Mouse (Mus musculus) large intestine, adult 2 months (tissue): ENCODE data around the gene Lamb1. TPM values are rescaled to one million over a fixed set of nuclear protein-coding genes. Genes with fewer than 3 reads are reported as not detected.

Source experiments
- DNase-seq: peaks from one replicate; pipeline ENCODE4 v3.0.0-alpha.2; 2012; ENCODE audit warnings: low read depth, low spot score
- WGBS: fragments of 180-500 bp; shearing (Covaris S2); methylation state at CpG from one replicate; pipeline ENCODE4 v1.1.7; 2018; 5-methylcytosine and 5-hydroxymethylcytosine counted together
- polyA plus RNA-seq: library from polyadenylated mRNA; depleted of rRNA; stranded (reverse); fragments of >200 nt; gene quantifications from 2 replicates; pipeline ENCODE4 v1.2.3, GENCODE M21; 2012; rRNA removed

Gene Lamb1
- 12.4 and 24.9 TPM in 2 replicates for polyA plus RNA-seq

GRCm38 (mm10) chr12:31265005-31265721 lies at the start of gene Lamb1:
Gene Lamb1 (plus strand): TSS chr12:31265234.
- DNase-seq: no peak
- 2% methylated on average over 39 of the region's 39 CpGs for WGBS

DNA sequence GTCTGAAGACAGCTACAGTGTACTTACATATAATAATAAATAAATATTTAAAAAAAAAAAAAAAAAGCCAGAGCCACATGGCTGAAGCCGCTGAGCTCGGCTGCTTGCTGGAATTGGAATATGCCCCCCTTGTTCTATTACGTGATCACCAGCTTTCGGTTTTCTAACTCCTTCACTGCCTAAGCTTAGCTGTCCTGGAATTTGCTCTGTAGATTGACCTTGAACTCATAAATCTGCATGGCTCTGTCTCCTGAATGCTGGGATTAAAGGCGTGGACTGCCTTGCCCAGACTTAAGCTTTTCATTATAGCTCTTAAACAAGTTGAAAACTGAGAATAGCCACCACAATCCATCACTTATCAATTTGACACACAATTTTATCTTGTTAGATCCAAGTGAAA lies 47.8 kb upstream of the Lamb1 start:
- DNase-seq: no peak
- 76% methylated on average over 5 of the region's 5 CpGs for WGBS

DNA sequence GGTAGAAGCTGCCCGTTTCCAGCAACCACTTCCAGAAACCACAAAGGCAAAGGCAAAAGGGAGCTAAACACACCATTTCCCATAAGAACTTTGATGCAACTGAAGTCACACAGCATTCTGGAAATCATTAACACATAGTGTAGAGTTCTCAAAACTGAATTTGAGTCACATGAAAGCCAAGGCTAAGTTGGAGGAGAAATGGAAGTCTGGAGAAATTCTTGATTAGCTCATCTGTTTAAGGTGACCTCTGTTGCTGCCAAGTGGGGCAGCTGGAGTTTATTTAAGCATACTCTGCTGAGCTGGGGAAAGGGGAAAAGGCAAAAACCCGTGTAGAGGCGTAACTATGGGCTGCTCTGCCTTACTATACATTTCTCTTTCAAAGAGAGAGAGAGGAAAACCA lies 46.3 kb upstream of the Lamb1 start:
- WGBS: 39% methylated on average over 3 of the region's 3 CpGs

DNA sequence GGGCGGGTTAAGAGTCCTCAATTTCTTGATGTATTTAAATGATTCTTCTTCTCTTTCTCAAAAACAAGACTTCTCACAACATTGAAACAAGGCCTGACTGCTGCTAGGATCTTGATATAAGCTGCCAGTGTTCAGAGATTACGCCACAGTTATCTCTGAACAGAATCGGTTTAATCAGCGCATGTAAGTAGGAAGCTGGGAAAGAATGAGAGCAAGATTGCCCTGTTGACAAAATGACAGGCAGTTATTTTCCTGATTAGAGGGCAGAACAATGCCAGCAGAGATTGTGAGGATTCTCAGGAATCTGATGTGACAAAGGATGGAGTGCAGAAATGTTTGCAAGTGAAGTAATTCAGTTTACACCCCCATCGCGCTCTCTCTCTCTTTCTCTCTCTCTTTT lies 43.5 kb upstream of the Lamb1 start:
- no peak for DNase-seq
- 73% methylated on average over 6 of the region's 6 CpGs for WGBS

More for the DNA sequence above, 46.3 kb upstream of the Lamb1 start:
- no peak for DNase-seq

DNA sequence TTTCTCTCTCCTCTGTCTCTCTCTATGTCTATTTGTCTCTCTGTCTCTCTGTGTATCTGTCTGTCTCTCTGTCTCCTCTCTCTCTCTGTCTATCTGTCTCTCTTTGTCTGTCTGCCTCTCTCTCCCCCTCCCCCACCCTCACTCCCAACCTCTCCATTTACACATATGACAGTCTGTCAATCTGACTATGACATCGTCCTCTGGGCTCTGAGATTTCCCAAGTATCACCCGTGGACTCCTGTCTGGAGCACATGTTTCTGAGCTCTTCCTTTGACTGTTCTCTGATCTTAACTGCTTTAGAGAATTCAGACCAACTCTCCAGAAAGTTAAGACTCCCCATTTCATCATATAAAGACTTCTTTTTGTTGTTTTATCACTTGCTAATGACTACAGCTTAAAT lies 42.8 kb upstream of the Lamb1 start:
- 34% methylated on average over 2 of the region's 2 CpGs for WGBS

DNA sequence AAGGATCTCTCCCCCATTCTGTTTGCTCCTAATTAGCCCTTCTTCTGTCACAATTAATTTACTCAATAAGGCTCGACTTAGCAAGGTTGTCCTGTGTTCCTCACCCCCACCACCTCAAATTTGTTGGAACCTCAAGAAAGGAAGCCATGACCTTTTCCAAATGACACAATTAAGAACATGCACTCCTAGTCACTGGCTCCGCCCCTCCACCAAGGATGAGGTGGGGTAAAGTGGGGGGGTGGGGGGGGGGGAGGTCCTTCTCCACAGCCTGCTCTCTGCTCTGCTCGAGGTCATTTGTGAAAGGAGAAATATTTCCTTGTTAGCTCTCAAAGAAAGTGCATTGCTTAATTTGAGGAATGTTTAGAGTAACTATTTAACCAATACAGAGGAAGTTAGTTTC lies 42.3 kb upstream of the Lamb1 start:
- no peak for DNase-seq
- WGBS: 20% methylated on average over 3 of the region's 3 CpGs

More for the DNA sequence above, 42.8 kb upstream of the Lamb1 start:
- no peak for DNase-seq

- DNase-seq: no peak
- 75% methylated on average over 8 of the region's 8 CpGs for whole genome bisulfite sequencing
Observed at GRCm38 (mm10) chr12:31225451-31225850, 39.6 kb upstream of the Lamb1 start.

DNA sequence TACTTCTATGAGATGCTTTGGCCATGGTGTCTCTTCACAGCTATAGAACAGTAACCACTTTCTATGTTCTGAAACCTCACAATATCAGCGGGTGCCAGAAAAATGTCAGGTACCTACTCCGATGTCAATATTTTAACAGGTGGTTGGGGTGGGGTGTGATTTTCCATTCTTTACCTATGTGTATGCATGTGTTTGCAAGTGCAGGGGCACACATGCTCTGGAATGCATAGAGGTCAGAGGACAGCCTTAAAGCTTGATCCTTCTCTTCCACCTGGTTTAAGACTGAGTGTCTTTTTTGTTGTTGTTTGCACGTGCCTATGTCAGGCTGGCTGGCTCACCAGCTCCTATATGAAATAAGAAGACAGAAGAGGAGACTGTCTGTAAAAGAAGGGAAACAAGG lies 37.9 kb upstream of the Lamb1 start:
- WGBS: 51% methylated on average over 3 of the region's 3 CpGs
- no peak for DNase-seq

DNA sequence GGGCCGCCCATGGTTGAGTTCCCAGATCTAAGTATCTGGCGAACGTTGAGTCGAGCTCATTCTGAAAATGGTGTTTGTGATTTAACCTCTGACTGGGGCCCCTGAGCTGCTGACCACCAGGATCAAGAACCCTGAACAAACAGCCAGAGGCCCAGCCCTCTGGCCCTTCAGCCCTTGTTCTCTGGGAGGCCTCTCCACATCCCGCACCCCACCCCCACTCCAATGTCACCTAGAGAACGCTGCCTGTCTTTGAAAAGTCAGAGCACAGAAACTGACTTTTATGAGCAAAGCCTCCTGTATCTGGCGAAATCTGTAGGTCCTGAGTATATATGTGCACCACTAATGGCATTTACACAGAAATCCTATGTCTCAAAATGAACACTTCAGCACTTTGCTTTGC lies 36.2 kb upstream of the Lamb1 start:
- WGBS: 75% methylated on average over 7 of the region's 7 CpGs
- no peak for DNase-seq

DNA sequence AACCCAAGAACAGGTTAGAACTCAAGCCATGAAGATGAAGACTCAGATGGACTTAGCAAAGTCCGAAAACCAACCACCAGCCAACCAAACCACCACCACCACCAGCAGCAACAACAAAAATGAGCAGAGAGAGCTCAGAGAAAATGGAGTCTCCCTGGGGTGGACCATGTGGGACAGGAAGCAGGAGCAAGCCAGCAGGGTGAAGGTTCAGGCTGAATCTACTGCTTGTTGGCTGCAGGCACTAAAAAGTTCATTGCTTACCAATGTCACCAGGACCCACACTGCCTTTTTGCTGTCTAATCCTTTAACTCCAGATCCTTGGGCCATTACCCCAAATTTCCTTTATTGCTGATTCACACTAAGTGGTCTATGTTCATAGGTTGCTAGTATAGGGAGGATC lies 32.4 kb upstream of the Lamb1 start:
- 86% methylated on average over 1 of the region's 1 CpGs for WGBS
- no peak for DNase-seq

GRCm38 (mm10) chr12:31235018-31235417 lies 30.0 kb upstream of the Lamb1 start:
- DNase-seq: no peak
- WGBS: 89% methylated on average over 6 of the region's 6 CpGs

- no peak for DNase-seq
- WGBS: 68% methylated on average over 12 of the region's 12 CpGs
Observed at GRCm38 (mm10) chr12:31236861-31237595, 28.0 kb upstream of the Lamb1 start.

GRCm38 (mm10) chr12:31239031-31239583 lies 25.9 kb upstream of the Lamb1 start:
- 60% methylated on average over 3 of the region's 3 CpGs for WGBS
- DNase-seq: no peak

DNA sequence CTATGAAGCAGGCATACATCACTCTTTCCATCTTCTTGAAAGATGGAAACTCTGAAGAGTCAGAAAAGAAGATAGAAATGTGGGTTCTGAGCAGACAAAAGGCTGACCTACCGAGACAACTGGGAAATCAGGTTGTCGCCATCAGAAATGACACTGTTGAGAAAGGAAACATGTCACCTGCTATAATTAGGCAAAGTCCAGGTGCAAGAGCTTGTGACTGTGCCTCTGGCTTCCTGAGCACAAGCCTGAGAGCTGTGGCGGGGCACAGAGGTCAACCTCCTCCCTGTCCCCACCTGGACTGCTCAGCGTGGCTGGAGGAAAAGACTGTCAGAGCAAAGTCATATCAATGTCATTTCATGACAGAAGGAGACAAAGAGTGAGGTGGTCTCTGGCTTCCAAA lies 25.2 kb upstream of the Lamb1 start:
- 44% methylated on average over 4 of the region's 4 CpGs for WGBS
- DNase-seq: no peak

DNA sequence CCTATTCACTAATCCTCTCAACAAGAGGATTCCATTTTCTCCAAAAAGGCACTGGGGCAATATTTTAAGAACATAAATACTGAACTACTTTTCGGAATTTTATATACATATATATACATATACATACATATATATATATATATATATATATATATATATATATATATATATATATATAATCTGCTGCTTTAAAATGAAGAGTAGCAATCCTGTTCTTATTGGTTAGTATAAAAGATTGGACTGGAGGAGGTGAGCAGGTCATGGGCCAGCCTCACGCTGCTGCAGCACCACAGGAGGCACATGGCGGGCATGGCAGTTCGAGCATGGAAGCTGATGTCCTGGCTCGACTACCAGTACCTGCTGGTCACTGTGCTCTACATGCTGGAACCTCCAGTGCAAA lies 24.6 kb upstream of the Lamb1 start, which contains the start of gene Gm6993:
TSS of gene Gm6993 (plus strand) at position 301 of the 400 bp plus-strand sequence.
- WGBS: 92% methylated on average over 5 of the region's 5 CpGs
- no peak for DNase-seq

GRCm38 (mm10) chr12:31241595-31242342 lies 23.3 kb upstream of the Lamb1 start:
- WGBS: 64% methylated on average over 6 of the region's 6 CpGs
- no peak for DNase-seq

DNA sequence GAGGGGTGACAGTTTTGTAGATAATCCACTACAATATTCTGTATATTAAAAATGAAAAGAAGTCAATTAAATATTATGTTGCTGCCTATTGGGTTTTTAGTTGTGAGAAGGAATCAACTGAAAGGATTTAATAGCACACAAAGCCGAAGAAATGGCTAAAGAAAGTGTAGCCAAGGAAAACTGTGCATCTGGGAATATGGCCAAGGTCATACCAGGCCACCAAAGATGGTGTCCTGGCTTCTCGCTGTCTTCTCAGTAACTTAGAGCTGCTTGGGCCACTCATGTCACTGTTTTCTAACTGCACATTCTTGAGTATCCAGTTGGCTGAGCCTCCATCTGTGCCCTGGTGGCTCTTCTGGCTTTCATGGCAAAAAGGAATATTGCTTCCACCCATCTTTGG lies 21.0 kb upstream of the Lamb1 start:
- 48% methylated on average over 2 of the region's 2 CpGs for WGBS
- DNase-seq: no peak

GRCm38 (mm10) chr12:31244691-31245090 lies 20.3 kb upstream of the Lamb1 start:
- 92% methylated on average over 3 of the region's 3 CpGs for whole genome bisulfite sequencing

GRCm38 (mm10) chr12:31246153-31246552 lies 18.9 kb upstream of the Lamb1 start:
- 72% methylated on average over 3 of the region's 3 CpGs for WGBS
- no peak for DNase-seq

More at GRCm38 (mm10) chr12:31244691-31245090, 20.3 kb upstream of the Lamb1 start:
- DNase-seq: no peak

GRCm38 (mm10) chr12:31246615-31247014 lies 18.4 kb upstream of the Lamb1 start:
- 62% methylated on average over 3 of the region's 3 CpGs for WGBS
- DNase-seq: no peak
